Mouse (Mus musculus): ENCODE measurements around the gene Kcnj4.
A peak's percentile ranks its signal among the peaks of the same experiment; 100 is the strongest.

Kcnj4 gene

GRCm38 (mm10) chr15:79504707-79505452 is at the start of gene Kcnj4:
Kcnj4 (minus strand) TSS chr15:79505241.
- DNase-seq (ENCODE audit: low spot score in 2 of 2): no peak

- no peak for DNase-seq (ENCODE audit: low spot score in 2 of 2)
Observed at GRCm38 (mm10) chr15:79552566-79552965, 47.5 kb upstream of the Kcnj4 start.

GRCm38 (mm10) chr15:79548226-79548625 is 43.2 kb upstream of the Kcnj4 start:
- no peak for DNase-seq (ENCODE audit: low spot score in 2 of 2)

GRCm38 (mm10) chr15:79547289-79547820 is 42.3 kb upstream of the Kcnj4 start:
- no peak for DNase-seq (ENCODE audit: low spot score in 2 of 2)

- peak; percentile 92 to 98 for DNase-seq (ENCODE audit: low spot score in 2 of 2)
Observed at GRCm38 (mm10) chr15:79546410-79547288, 41.6 kb upstream of the Kcnj4 start, which contains the start of gene Ddx17. Ddx17 (minus strand) TSS chr15:79546741.

- peak in 1 of 2 experiments; percentile 44 for DNase-seq (ENCODE audit: low spot score in 2 of 2)
Observed at GRCm38 (mm10) chr15:79545921-79546399, 40.9 kb upstream of the Kcnj4 start.

GRCm38 (mm10) chr15:79545496-79545895 is 40.5 kb upstream of the Kcnj4 start:
- DNase-seq (ENCODE audit: low spot score in 2 of 2): no peak

- DNase-seq (ENCODE audit: low spot score in 2 of 2): no peak
Observed at GRCm38 (mm10) chr15:79543968-79544367, 38.9 kb upstream of the Kcnj4 start.

- no peak for DNase-seq (ENCODE audit: low spot score in 2 of 2)
Observed at GRCm38 (mm10) chr15:79533796-79534195, 28.8 kb upstream of the Kcnj4 start.

GRCm38 (mm10) chr15:79529935-79530334 is 24.9 kb upstream of the Kcnj4 start:
- no peak for DNase-seq (ENCODE audit: low spot score in 2 of 2)

- no peak for DNase-seq (ENCODE audit: low spot score in 2 of 2)
Observed at GRCm38 (mm10) chr15:79527991-79528639, 23.1 kb upstream of the Kcnj4 start.

GRCm38 (mm10) chr15:79527192-79527591 is 22.2 kb upstream of the Kcnj4 start:
- DNase-seq (ENCODE audit: low spot score in 2 of 2): no peak

GRCm38 (mm10) chr15:79525979-79526768 is 21.1 kb upstream of the Kcnj4 start:
- DNase-seq (ENCODE audit: low spot score in 2 of 2): no peak

- no peak for DNase-seq (ENCODE audit: low spot score in 2 of 2)
Observed at GRCm38 (mm10) chr15:79525564-79525963, 20.5 kb upstream of the Kcnj4 start.

GRCm38 (mm10) chr15:79519400-79520220 is 14.6 kb upstream of the Kcnj4 start:
- DNase-seq (ENCODE audit: low spot score in 2 of 2): no peak

GRCm38 (mm10) chr15:79518571-79518970 is 13.5 kb upstream of the Kcnj4 start:
- DNase-seq (ENCODE audit: low spot score in 2 of 2): no peak

GRCm38 (mm10) chr15:79517710-79518109 is 12.7 kb upstream of the Kcnj4 start:
- DNase-seq (ENCODE audit: low spot score in 2 of 2): no peak

GRCm38 (mm10) chr15:79516171-79517096 is 11.4 kb upstream of the Kcnj4 start, which contains the start of gene Kdelr3:
Kdelr3 (plus strand) TSS chr15:79516411.
- no peak for DNase-seq (ENCODE audit: low spot score in 2 of 2)

GRCm38 (mm10) chr15:79513940-79514339 is 8.9 kb upstream of the Kcnj4 start:
- no peak for DNase-seq (ENCODE audit: low spot score in 2 of 2)
